Mouse (Mus musculus): ENCODE data around the gene Trim80. TPM values are rescaled to one million over a fixed set of nuclear protein-coding genes. Genes with fewer than 3 reads are reported as not detected.
"Not testable (repeated sequence)": the region's sequence is repeated elsewhere in the genome, so short reads cannot be mapped to it uniquely, and the experiment has no call there.

Gene Trim80
- polyA plus RNA-seq, 1 experiment from 2014 or later = 0.14 TPM

GRCm38 (mm10) chr11:115463397-115463796 lies 23.1 kb downstream of the Trim80 start:
- Histone ChIP-seq H3K9ac (ENCODE audit: low read length) (no peak overlapping the region), H3K36me3 (ENCODE audit: control insufficient read depth, insufficient read depth) (no peaks in the 10 kb centered on the region), H3K4me3 (ENCODE audit: low read length) (peak overlapping the region; percentile 28), H3K4me2 (ENCODE audit: low read depth, low read length) (peak overlapping the region; percentile 16; the same call in 1 of the 2 replicates), H3K9me3 (replicated peaks; ENCODE audit: control insufficient read depth, low read length) (no peaks in the 10 kb centered on the region), H3K27ac (ENCODE audit: low read length) (peak overlapping the region; percentile 65; the same call in 1 of the 2 replicates), H3K4me1 (ENCODE audit: control insufficient read depth, insufficient read depth, low read length) (peaks cover 3% of the 10 kb centered on the region; the same call in 1 of the 2 replicates), H3K27me3 (ENCODE audit: control insufficient read depth, insufficient read depth, low read length) (no peaks in the 10 kb centered on the region)
- WGBS = 42% methylated on average over 11 of the region's 11 CpGs
- 0 out of 2 replicates have a peak, but pooled peaks have one; percentile 12 for ATAC-seq (replicated peaks; ENCODE audit: extremely low read depth, insufficient read depth, low FRiP score)

- no peaks in the 10 kb centered on the region for H3K9me3 ChIP-seq (replicated peaks; ENCODE audit: control insufficient read depth, low read length)
- H3K4me3 ChIP-seq (ENCODE audit: low read length) = peak overlapping the region; percentile 30
- H3K4me2 ChIP-seq (ENCODE audit: low read depth, low read length) = peak overlapping the region; percentile 18; the same call in 1 of the 2 replicates
- ATAC-seq (replicated peaks; ENCODE audit: extremely low read depth, insufficient read depth, low FRiP score) = no peak
- WGBS = 86% methylated on average over 8 of the region's 8 CpGs
- peaks cover 3% of the 10 kb centered on the region; the same call in 1 of the 2 replicates for H3K4me1 ChIP-seq (ENCODE audit: control insufficient read depth, insufficient read depth, low read length)
- H3K36me3 ChIP-seq (ENCODE audit: control insufficient read depth, insufficient read depth) = no peaks in the 10 kb centered on the region
- no peaks in the 10 kb centered on the region for H3K27me3 ChIP-seq (ENCODE audit: control insufficient read depth, insufficient read depth, low read length)
- no peak overlapping the region; the same call in 1 of the 2 replicates for H3K27ac ChIP-seq (ENCODE audit: low read length)
- no peak overlapping the region; the same call in 1 of the 2 replicates for H3K9ac ChIP-seq (ENCODE audit: low read length)
Measured at GRCm38 (mm10) chr11:115464851-115465250, 24.5 kb downstream of the Trim80 start.

- Histone ChIP-seq H3K4me3 (ENCODE audit: low read length) (no peak overlapping the region), H3K9ac (ENCODE audit: low read length) (no peak overlapping the region), H3K36me3 (ENCODE audit: control insufficient read depth, insufficient read depth) (no peaks in the 10 kb centered on the region), H3K27me3 (ENCODE audit: control insufficient read depth, insufficient read depth, low read length) (no peaks in the 10 kb centered on the region), H3K4me1 (ENCODE audit: control insufficient read depth, insufficient read depth, low read length) (peaks cover 3% of the 10 kb centered on the region; the same call in 1 of the 2 replicates), H3K9me3 (replicated peaks; ENCODE audit: control insufficient read depth, low read length) (no peaks in the 10 kb centered on the region), H3K4me2 (ENCODE audit: low read depth, low read length) (no peak overlapping the region), H3K27ac (ENCODE audit: low read length) (no peak overlapping the region)
- WGBS = 38% methylated on average over 4 of the region's 4 CpGs
- ATAC-seq (replicated peaks; ENCODE audit: extremely low read depth, insufficient read depth, low FRiP score) = no peak
Measured at GRCm38 (mm10) chr11:115467217-115467618, 26.9 kb downstream of the Trim80 start.

- Histone ChIP-seq H3K4me3 (ENCODE audit: low read length) (no peak overlapping the region), H3K36me3 (ENCODE audit: control insufficient read depth, insufficient read depth) (no peaks in the 10 kb centered on the region), H3K27me3 (ENCODE audit: control insufficient read depth, insufficient read depth, low read length) (no peaks in the 10 kb centered on the region), H3K4me2 (ENCODE audit: low read depth, low read length) (no peak overlapping the region), H3K9ac (ENCODE audit: low read length) (no peak overlapping the region), H3K4me1 (ENCODE audit: control insufficient read depth, insufficient read depth, low read length) (peaks cover 13% of the 10 kb centered on the region), H3K27ac (ENCODE audit: low read length) (no peak overlapping the region), H3K9me3 (replicated peaks; ENCODE audit: control insufficient read depth, low read length) (no peaks in the 10 kb centered on the region)
- no peak for ATAC-seq (replicated peaks; ENCODE audit: extremely low read depth, insufficient read depth, low FRiP score)
- 71% methylated on average over 7 of the region's 7 CpGs for WGBS
Measured at GRCm38 (mm10) chr11:115472183-115472582, 31.8 kb downstream of the Trim80 start.

GRCm38 (mm10) chr11:115473626-115474275 lies 33.4 kb downstream of the Trim80 start:
- Histone ChIP-seq H3K36me3 (ENCODE audit: control insufficient read depth, insufficient read depth) (no peaks in the 10 kb centered on the region), H3K4me3 (ENCODE audit: low read length) (no peak overlapping the region), H3K4me1 (ENCODE audit: control insufficient read depth, insufficient read depth, low read length) (peaks cover 13% of the 10 kb centered on the region), H3K27ac (ENCODE audit: low read length) (peak overlapping the region; percentile 80), H3K9ac (ENCODE audit: low read length) (no peak overlapping the region), H3K27me3 (ENCODE audit: control insufficient read depth, insufficient read depth, low read length) (no peaks in the 10 kb centered on the region), H3K4me2 (ENCODE audit: low read depth, low read length) (no peak overlapping the region), H3K9me3 (replicated peaks; ENCODE audit: control insufficient read depth, low read length) (no peaks in the 10 kb centered on the region)
- ATAC-seq (replicated peaks; ENCODE audit: extremely low read depth, insufficient read depth, low FRiP score) = peak; percentile 46
- 14% methylated on average over 15 of the region's 15 CpGs for WGBS

- peak within 1 kb of the TSS; percentile 78 for H3K4me3 ChIP-seq (ENCODE audit: low read length)
- H3K36me3 ChIP-seq (ENCODE audit: control insufficient read depth, insufficient read depth) = no peaks in the 10 kb centered on the region
- H3K4me2 ChIP-seq (ENCODE audit: low read depth, low read length) = peak within 1 kb of the TSS; percentile 73
- peak within 1 kb of the TSS; percentile 74 for H3K27ac ChIP-seq (ENCODE audit: low read length)
- peak within 1 kb of the TSS; percentile 73 for H3K9ac ChIP-seq (ENCODE audit: low read length)
- no peaks in the 10 kb centered on the region for H3K9me3 ChIP-seq (replicated peaks; ENCODE audit: control insufficient read depth, low read length)
- ATAC-seq (replicated peaks; ENCODE audit: extremely low read depth, insufficient read depth, low FRiP score) = peak; percentile 95
- WGBS = under 1% methylated on average over 26 of the region's 26 CpGs
- H3K4me1 ChIP-seq (ENCODE audit: control insufficient read depth, insufficient read depth, low read length) = peaks cover 13% of the 10 kb centered on the region
- H3K27me3 ChIP-seq (ENCODE audit: control insufficient read depth, insufficient read depth, low read length) = no peaks in the 10 kb centered on the region
Measured at GRCm38 (mm10) chr11:115475025-115475757, 34.8 kb downstream of the Trim80 start, which contains the start of gene Armc7. TSS of gene Armc7 (plus strand) at chr11:115475667.

GRCm38 (mm10) chr11:115475758-115476237 lies 35.5 kb downstream of the Trim80 start:
- peak overlapping the region; percentile 5; the same call in 1 of the 2 replicates for H3K27ac ChIP-seq (ENCODE audit: low read length)
- H3K27me3 ChIP-seq (ENCODE audit: control insufficient read depth, insufficient read depth, low read length) = no peaks in the 10 kb centered on the region
- peaks cover 13% of the 10 kb centered on the region for H3K4me1 ChIP-seq (ENCODE audit: control insufficient read depth, insufficient read depth, low read length)
- peak overlapping the region; percentile 73 for H3K4me2 ChIP-seq (ENCODE audit: low read depth, low read length)
- H3K36me3 ChIP-seq (ENCODE audit: control insufficient read depth, insufficient read depth) = no peaks in the 10 kb centered on the region
- H3K9me3 ChIP-seq (replicated peaks; ENCODE audit: control insufficient read depth, low read length) = no peaks in the 10 kb centered on the region
- peak overlapping the region; percentile 73 for H3K9ac ChIP-seq (ENCODE audit: low read length)
- ATAC-seq (replicated peaks; ENCODE audit: extremely low read depth, insufficient read depth, low FRiP score) = peak; percentile 28; the same call in 1 of the 2 replicates
- H3K4me3 ChIP-seq (ENCODE audit: low read length) = peak overlapping the region; percentile 78
- WGBS = 4% methylated on average over 28 of the region's 28 CpGs

GRCm38 (mm10) chr11:115476630-115477029 lies 36.3 kb downstream of the Trim80 start:
- ATAC-seq (replicated peaks; ENCODE audit: extremely low read depth, insufficient read depth, low FRiP score) = not testable (repeated sequence)
- WGBS = 74% methylated on average over 4 of the region's 4 CpGs

GRCm38 (mm10) chr11:115477388-115477787 lies 37.0 kb downstream of the Trim80 start:
- ATAC-seq (replicated peaks; ENCODE audit: extremely low read depth, insufficient read depth, low FRiP score); H3K4me2 ChIP-seq (ENCODE audit: low read depth, low read length); H3K36me3 ChIP-seq (ENCODE audit: control insufficient read depth, insufficient read depth); H3K27me3 ChIP-seq (ENCODE audit: control insufficient read depth, insufficient read depth, low read length); H3K9ac ChIP-seq (ENCODE audit: low read length); H3K9me3 ChIP-seq (replicated peaks; ENCODE audit: control insufficient read depth, low read length); H3K27ac ChIP-seq (ENCODE audit: low read length); H3K4me3 ChIP-seq (ENCODE audit: low read length): not testable (repeated sequence)
- WGBS = 75% methylated on average over 7 of the region's 7 CpGs
- peaks cover 13% of the 10 kb centered on the region for H3K4me1 ChIP-seq (ENCODE audit: control insufficient read depth, insufficient read depth, low read length)

More at GRCm38 (mm10) chr11:115476630-115477029, 36.3 kb downstream of the Trim80 start:
- peak overlapping the region; percentile 73 for H3K4me2 ChIP-seq (ENCODE audit: low read depth, low read length)
- H3K27me3 ChIP-seq (ENCODE audit: control insufficient read depth, insufficient read depth, low read length); H3K9me3 ChIP-seq (replicated peaks; ENCODE audit: control insufficient read depth, low read length); H3K36me3 ChIP-seq (ENCODE audit: control insufficient read depth, insufficient read depth); H3K9ac ChIP-seq (ENCODE audit: low read length); H3K27ac ChIP-seq (ENCODE audit: low read length): not testable (repeated sequence)
- peaks cover 13% of the 10 kb centered on the region for H3K4me1 ChIP-seq (ENCODE audit: control insufficient read depth, insufficient read depth, low read length)
- H3K4me3 ChIP-seq (ENCODE audit: low read length) = peak overlapping the region; percentile 78
